Mouse (Mus musculus) stomach, postnatal 0 days (tissue): ENCODE data around the gene Sept7.

Experiments used
- CTCF ChIP-seq: IDR thresholded peaks from 2 replicates; pipeline ENCODE4 v1.5.1; 2016; ENCODE audit warnings: antibody characterized with exemption, low read depth, mild to moderate bottlenecking, moderate library complexity
- EP300 ChIP-seq: optimal IDR thresholded peaks from 2 replicates; pipeline ENCODE3; 2016; ENCODE audit warnings: antibody characterized with exemption

DNA sequence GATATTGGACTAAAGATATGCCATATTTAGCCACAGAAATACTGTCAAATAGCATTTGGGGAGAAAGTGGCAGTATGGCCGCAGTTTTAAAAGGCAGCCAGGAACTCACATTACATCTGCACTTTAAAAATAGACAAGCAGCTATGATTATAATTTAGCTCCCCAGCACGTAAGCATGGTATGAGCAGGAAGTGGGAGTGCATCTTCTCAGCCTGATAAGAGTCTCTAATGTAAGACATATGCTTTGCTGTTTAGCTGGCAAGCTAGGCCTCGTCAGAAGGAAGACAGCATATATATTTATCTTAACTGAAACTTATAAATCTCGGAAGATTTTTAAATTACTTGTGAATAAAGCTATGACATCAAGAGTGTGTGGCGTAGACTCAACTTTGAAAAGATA is 32.4 kb upstream of the Sept7 start:
- TF ChIP-seq CTCF = no peak
- no peak for TF ChIP-seq EP300
